Mouse (Mus musculus): ENCODE data around the gene Ap5z1.

Ap5z1 gene

GRCm38 (mm10) chr5:142463461-142464454 lies at the start of gene Ap5z1:
TSS of gene Ap5z1 (plus strand) at chr5:142463944.
- peak; percentile 95 for DNase-seq (ENCODE audit: low read depth, low spot score)

- DNase-seq (ENCODE audit: low read depth, low spot score), result no peak
These were observed 48.3 kb upstream of the Ap5z1 start for GRCm38 (mm10) chr5:142415401-142415800.

- no peak for DNase-seq (ENCODE audit: low read depth, low spot score)
These were observed 47.5 kb upstream of the Ap5z1 start for GRCm38 (mm10) chr5:142416070-142416775.

DNA sequence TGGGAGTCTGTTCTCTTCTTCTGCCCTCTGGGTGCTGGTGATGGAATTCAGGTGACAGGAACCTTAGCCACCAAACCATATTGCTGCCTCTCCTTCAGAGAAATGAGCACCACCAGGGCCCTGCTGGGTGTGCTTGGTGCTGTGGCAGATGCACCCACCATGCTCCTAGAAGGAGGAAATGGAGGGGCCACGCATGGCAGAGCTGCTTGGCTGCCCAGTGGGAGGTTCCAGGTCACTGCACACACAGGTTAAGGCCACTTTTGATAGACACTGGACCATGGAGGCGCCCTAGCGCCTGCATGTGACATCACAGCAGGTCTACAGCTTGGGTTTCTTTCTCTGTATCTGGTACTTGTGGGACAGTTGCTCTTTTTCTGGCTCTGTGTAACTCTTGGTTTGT lies 46.6 kb upstream of the Ap5z1 start:
- no peak for DNase-seq (ENCODE audit: low read depth, low spot score)

- no peak for DNase-seq (ENCODE audit: low read depth, low spot score)
These were observed 45.9 kb upstream of the Ap5z1 start for GRCm38 (mm10) chr5:142417876-142418275.

- DNase-seq (ENCODE audit: low read depth, low spot score), result no peak
These were observed 45.3 kb upstream of the Ap5z1 start for GRCm38 (mm10) chr5:142418419-142418818.

- no peak for DNase-seq (ENCODE audit: low read depth, low spot score)
These were observed 43.4 kb upstream of the Ap5z1 start for GRCm38 (mm10) chr5:142420317-142420716.

DNA sequence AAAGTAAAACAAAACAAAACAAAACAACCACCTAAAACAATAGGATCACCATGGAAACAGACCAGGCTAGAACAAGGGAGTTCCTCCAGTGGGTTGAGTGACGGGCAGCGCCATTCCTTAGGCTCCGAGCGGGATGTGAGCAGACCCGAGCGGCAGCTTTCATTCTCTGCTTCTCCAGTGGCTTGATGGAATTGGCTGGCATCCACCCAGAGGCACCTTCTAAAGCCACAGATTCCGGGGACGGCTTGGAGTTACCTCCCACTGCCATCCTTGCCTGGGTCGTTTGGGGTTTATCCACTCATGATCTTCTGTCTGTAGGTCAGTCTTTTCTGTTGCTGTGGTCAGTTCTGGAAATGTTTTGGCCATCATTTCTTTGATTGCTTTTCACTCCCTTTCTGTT lies 42.8 kb upstream of the Ap5z1 start:
- no peak for DNase-seq (ENCODE audit: low read depth, low spot score)

GRCm38 (mm10) chr5:142421886-142422285 lies 41.9 kb upstream of the Ap5z1 start:
- no peak for DNase-seq (ENCODE audit: low read depth, low spot score)

GRCm38 (mm10) chr5:142423141-142423540 lies 40.6 kb upstream of the Ap5z1 start:
- no peak for DNase-seq (ENCODE audit: low read depth, low spot score)

DNA sequence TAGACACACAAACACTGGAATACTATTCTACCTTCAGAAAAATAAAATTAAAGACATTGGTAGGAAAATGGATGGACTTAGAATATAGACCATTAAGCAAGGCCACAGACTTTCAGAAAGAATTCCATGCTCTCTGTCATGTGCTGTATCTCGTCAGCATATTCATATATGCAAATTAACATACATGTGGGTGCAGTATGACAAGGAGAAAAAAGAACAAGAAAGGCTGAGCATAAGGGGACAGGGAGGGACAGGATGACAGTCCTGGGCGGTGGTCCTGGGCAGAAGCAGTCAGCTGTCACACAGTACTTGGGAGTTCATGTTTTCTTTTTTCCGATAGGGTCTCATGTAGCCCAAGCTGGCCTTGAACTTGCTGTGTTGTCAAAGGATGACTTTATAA lies 40.0 kb upstream of the Ap5z1 start:
- DNase-seq (ENCODE audit: low read depth, low spot score), result no peak

GRCm38 (mm10) chr5:142424627-142425349 lies 39.0 kb upstream of the Ap5z1 start:
- DNase-seq (ENCODE audit: low read depth, low spot score), result no peak

- no peak for DNase-seq (ENCODE audit: low read depth, low spot score)
These were observed 37.3 kb upstream of the Ap5z1 start for GRCm38 (mm10) chr5:142426476-142426875.

DNA sequence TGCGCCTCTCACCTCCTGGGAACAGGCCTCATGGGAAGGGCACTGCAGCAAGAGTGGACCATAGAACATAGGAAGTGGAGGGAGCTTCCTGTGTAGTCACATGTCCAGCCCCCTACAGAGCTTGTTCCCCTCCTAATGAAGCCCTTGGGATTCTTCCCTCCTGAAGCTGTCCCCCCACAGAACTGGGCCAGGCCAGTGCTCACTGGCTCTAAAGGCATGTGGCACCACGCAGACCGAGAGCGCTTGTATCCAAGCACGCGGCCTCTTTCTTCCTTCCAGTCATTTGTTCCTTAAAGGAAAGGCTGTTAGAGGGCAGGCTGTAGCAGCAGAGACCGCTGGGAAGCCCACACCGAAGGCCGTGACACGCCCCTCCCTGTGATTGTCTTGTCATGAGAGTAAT lies 35.9 kb upstream of the Ap5z1 start:
- no peak for DNase-seq (ENCODE audit: low read depth, low spot score)

- no peak for DNase-seq (ENCODE audit: low read depth, low spot score)
These were observed 35.1 kb upstream of the Ap5z1 start for GRCm38 (mm10) chr5:142428691-142429090.

GRCm38 (mm10) chr5:142431029-142431428 lies 32.7 kb upstream of the Ap5z1 start:
- no peak for DNase-seq (ENCODE audit: low read depth, low spot score)

GRCm38 (mm10) chr5:142431811-142432434 lies 31.8 kb upstream of the Ap5z1 start:
- DNase-seq (ENCODE audit: low read depth, low spot score), result no peak

- no peak for DNase-seq (ENCODE audit: low read depth, low spot score)
These were observed 31.0 kb upstream of the Ap5z1 start for GRCm38 (mm10) chr5:142432695-142433094.

GRCm38 (mm10) chr5:142434052-142434451 lies 29.7 kb upstream of the Ap5z1 start:
- no peak for DNase-seq (ENCODE audit: low read depth, low spot score)

DNA sequence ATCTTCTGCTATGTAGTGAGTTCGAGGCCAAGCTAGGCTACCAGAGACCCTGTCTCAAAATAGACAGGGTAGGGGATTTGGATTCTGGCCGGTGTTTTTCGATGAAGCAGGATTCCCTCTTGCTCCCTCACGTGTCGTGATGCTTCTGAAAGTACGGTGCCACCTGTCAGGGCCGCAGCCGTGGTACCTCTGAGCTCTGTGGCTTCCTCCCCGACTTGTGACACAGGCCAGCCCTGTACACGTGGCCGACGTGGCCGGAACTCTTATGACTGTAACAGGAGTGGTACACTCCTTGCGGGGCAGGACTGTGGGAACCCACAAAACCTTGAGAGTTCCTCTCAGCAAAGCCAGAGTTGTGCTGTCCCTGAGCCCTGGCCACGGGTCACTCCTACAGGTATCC lies 28.0 kb upstream of the Ap5z1 start:
- DNase-seq (ENCODE audit: low read depth, low spot score), result no peak

DNA sequence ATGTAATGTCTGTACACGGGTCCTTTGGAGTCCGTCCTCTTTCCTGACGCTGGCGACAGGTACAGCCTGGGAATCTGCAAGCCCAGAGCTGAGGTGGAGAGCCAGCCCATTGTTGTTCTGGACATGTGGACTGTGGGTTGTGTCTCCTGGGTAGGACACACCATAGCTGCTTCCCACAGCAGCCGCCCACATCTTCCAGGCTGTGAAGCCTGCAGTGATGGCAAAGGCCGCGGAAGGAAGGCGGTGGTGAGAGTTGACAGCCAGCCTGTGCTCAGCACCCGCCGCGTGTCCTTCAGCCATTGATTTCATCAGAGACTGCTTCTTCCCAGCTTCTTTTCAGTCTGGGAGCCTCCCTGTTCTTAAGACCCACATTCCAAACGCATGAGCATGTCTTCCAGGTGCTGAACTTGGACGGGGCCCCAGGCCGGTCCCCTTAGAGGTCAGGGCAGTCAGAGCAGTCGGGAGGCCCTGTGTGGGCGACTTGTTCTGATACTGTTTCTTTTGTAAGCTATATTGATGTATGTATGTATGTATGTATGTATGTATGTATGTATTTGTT lies 25.3 kb upstream of the Ap5z1 start:
- DNase-seq (ENCODE audit: low read depth, low spot score), result no peak

All from brain, embryonic 18.5 days (tissue).